Mouse (Mus musculus) intestine, embryonic 16.5 days (tissue): ENCODE results near the gene Hat1. TPM values are rescaled to one million over a fixed set of nuclear protein-coding genes. Genes with fewer than 3 reads are reported as not detected.

ENCODE experiments used
- ATAC-seq: fragments of 200-750 bp; cut with Nextera tagmentation; 2 replicates; pipeline ENCODE4 v1.8.0; 2017; ENCODE audit warnings: moderate TSS enrichment, moderate library complexity
- H3K27ac ChIP-seq: fragments of 300-500 bp; sonication (generic); 2 replicates; pipeline ENCODE4 v1.5.1; 2014; ENCODE audit warnings: mild to moderate bottlenecking, low read length
- H3K27me3 ChIP-seq: fragments of 300-500 bp; sonication (generic); replicated peaks from 2 replicates; pipeline ENCODE4 v1.6.1; 2014; ENCODE audit warnings: low read length, control low read depth, mixed read lengths; ENCODE audit not compliant: control insufficient read depth, insufficient read depth
- H3K36me3 ChIP-seq: fragments of 300-500 bp; sonication (generic); 2 replicates; pipeline ENCODE4 v1.6.1; 2014; ENCODE audit warnings: low read length, control low read depth; ENCODE audit not compliant: control insufficient read depth, insufficient read depth
- H3K4me1 ChIP-seq: fragments of 300-500 bp; sonication (generic); 2 replicates; pipeline ENCODE4 v1.6.1; 2014; ENCODE audit warnings: low read length, control low read depth, mixed read lengths; ENCODE audit not compliant: control insufficient read depth, insufficient read depth
- H3K4me2 ChIP-seq: fragments of 300-500 bp; sonication (generic); 2 replicates; pipeline ENCODE4 v1.6.1; 2014; ENCODE audit warnings: low read depth, low read length, control low read depth
- H3K4me3 ChIP-seq: fragments of 300-500 bp; sonication (generic); 2 replicates; pipeline ENCODE4 v1.5.1; 2014; ENCODE audit warnings: mild to moderate bottlenecking, low read length
- H3K9ac ChIP-seq: fragments of 300-500 bp; sonication (generic); 2 replicates; pipeline ENCODE4 v1.6.1; 2014; ENCODE audit warnings: low read depth, low read length
- H3K9me3 ChIP-seq: fragments of 300-500 bp; sonication (generic); 2 replicates; pipeline ENCODE4 v1.6.1; 2016; ENCODE audit warnings: low read length, control low read depth; ENCODE audit not compliant: control insufficient read depth
- WGBS: fragments of 180-500 bp; shearing (Covaris S2); extraction: QIAGEN DNeasy Blood & Tissue Kit; methylation state at CpG from one replicate; pipeline ENCODE4 v1.1.7; 2014; 5-methylcytosine and 5-hydroxymethylcytosine counted together
- polyA plus RNA-seq: library from polyadenylated mRNA; unstranded; fragments of >200 nt; fragmentation: Nextera tagmentation; extraction: Ambion mirVana; gene quantifications from 2 replicates; pipeline ENCODE4 v1.2.1, GENCODE M21; 2015

Gene Hat1
- polyA plus RNA-seq, 1 experiment from 2014 or later: 101 TPM

GRCm38 (mm10) chr2:71418760-71419280, 30.1 kb downstream of the Hat1 start:
- no peak for ATAC-seq
- 82% methylated on average over 3 of the region's 3 CpGs for WGBS
- no peaks in the 10 kb centered on the region; the same call in 1 of the 2 replicates for H3K36me3 ChIP-seq
- H3K27me3 ChIP-seq: no peaks in the 10 kb centered on the region
- H3K4me3 ChIP-seq: no peak overlapping the region
- no peak overlapping the region for H3K9ac ChIP-seq
- H3K9me3 ChIP-seq: no peaks in the 10 kb centered on the region
- H3K4me1 ChIP-seq: no peaks in the 10 kb centered on the region
- no peak overlapping the region for H3K27ac ChIP-seq
- no peak overlapping the region for H3K4me2 ChIP-seq

GRCm38 (mm10) chr2:71419408-71419807, 30.6 kb downstream of the Hat1 start:
- WGBS: 87% methylated on average over 3 of the region's 3 CpGs

GRCm38 (mm10) chr2:71420895-71421425, 32.2 kb downstream of the Hat1 start:
- no peaks in the 10 kb centered on the region for H3K9me3 ChIP-seq
- H3K36me3 ChIP-seq: no peaks in the 10 kb centered on the region; the same call in 1 of the 2 replicates
- H3K9ac ChIP-seq: no peak overlapping the region
- no peak overlapping the region for H3K4me2 ChIP-seq
- no peak overlapping the region for H3K4me3 ChIP-seq
- WGBS: 92% methylated on average over 9 of the region's 9 CpGs
- no peak for ATAC-seq
- no peaks in the 10 kb centered on the region for H3K4me1 ChIP-seq
- no peak overlapping the region for H3K27ac ChIP-seq
- H3K27me3 ChIP-seq: no peaks in the 10 kb centered on the region

More at GRCm38 (mm10) chr2:71419408-71419807, 30.6 kb downstream of the Hat1 start:
- Histone ChIP-seq H3K27ac (no peak overlapping the region), H3K9ac (no peak overlapping the region), H3K36me3 (no peaks in the 10 kb centered on the region; the same call in 1 of the 2 replicates), H3K4me2 (no peak overlapping the region), H3K9me3 (no peaks in the 10 kb centered on the region), H3K27me3 (no peaks in the 10 kb centered on the region), H3K4me3 (no peak overlapping the region), H3K4me1 (no peaks in the 10 kb centered on the region)
- no peak for ATAC-seq

- H3K9me3 ChIP-seq: no peaks in the 10 kb centered on the region
- no peaks in the 10 kb centered on the region for H3K27me3 ChIP-seq
- no peak overlapping the region for H3K4me2 ChIP-seq
- H3K4me3 ChIP-seq: no peak overlapping the region
- 73% methylated on average over 4 of the region's 4 CpGs for WGBS
- ATAC-seq: no peak
- no peaks in the 10 kb centered on the region for H3K4me1 ChIP-seq
- H3K36me3 ChIP-seq: no peaks in the 10 kb centered on the region; the same call in 1 of the 2 replicates
- no peak overlapping the region for H3K27ac ChIP-seq
- no peak overlapping the region for H3K9ac ChIP-seq
Measured at GRCm38 (mm10) chr2:71424545-71424944, 35.8 kb downstream of the Hat1 start.

- WGBS: 92% methylated on average over 3 of the region's 4 CpGs
- Histone ChIP-seq H3K4me2 (no peak overlapping the region), H3K9ac (no peak overlapping the region), H3K27me3 (no peaks in the 10 kb centered on the region), H3K27ac (no peak overlapping the region), H3K4me3 (no peak overlapping the region), H3K9me3 (no peaks in the 10 kb centered on the region), H3K36me3 (no peaks in the 10 kb centered on the region; the same call in 1 of the 2 replicates), H3K4me1 (no peaks in the 10 kb centered on the region)
- ATAC-seq: no peak
Measured at GRCm38 (mm10) chr2:71435440-71435839, 46.7 kb downstream of the Hat1 start.

GRCm38 (mm10) chr2:71443376-71443775, 54.6 kb downstream of the Hat1 start:
- no peak for ATAC-seq
- peaks cover 3% of the 10 kb centered on the region; the same call in 1 of the 2 replicates for H3K36me3 ChIP-seq
- H3K27ac ChIP-seq: no peak overlapping the region
- WGBS: 33% methylated on average over 2 of the region's 2 CpGs
- no peaks in the 10 kb centered on the region for H3K4me1 ChIP-seq
- H3K4me3 ChIP-seq: no peak overlapping the region
- no peak overlapping the region for H3K9ac ChIP-seq
- H3K27me3 ChIP-seq: no peaks in the 10 kb centered on the region
- H3K4me2 ChIP-seq: no peak overlapping the region
- H3K9me3 ChIP-seq: no peaks in the 10 kb centered on the region

- Histone ChIP-seq H3K27ac (no peak overlapping the region), H3K9me3 (no peaks in the 10 kb centered on the region), H3K27me3 (no peaks in the 10 kb centered on the region), H3K36me3 (peaks cover 3% of the 10 kb centered on the region; the same call in 1 of the 2 replicates), H3K9ac (no peak overlapping the region), H3K4me2 (no peak overlapping the region), H3K4me1 (no peaks in the 10 kb centered on the region), H3K4me3 (no peak overlapping the region)
- 60% methylated on average over 17 of the region's 17 CpGs for WGBS
- no peak for ATAC-seq
Measured at GRCm38 (mm10) chr2:71445536-71446196, 56.9 kb downstream of the Hat1 start.

- Histone ChIP-seq H3K36me3 (no peaks in the 10 kb centered on the region), H3K4me2 (no peak overlapping the region), H3K27me3 (no peaks in the 10 kb centered on the region), H3K4me3 (no peak overlapping the region), H3K4me1 (no peaks in the 10 kb centered on the region), H3K9me3 (no peaks in the 10 kb centered on the region), H3K27ac (no peak overlapping the region), H3K9ac (no peak overlapping the region)
- WGBS: 12% methylated on average over 2 of the region's 2 CpGs
- ATAC-seq: no peak
Measured at GRCm38 (mm10) chr2:71449604-71450003, 60.8 kb downstream of the Hat1 start.

GRCm38 (mm10) chr2:71451761-71452160, 63.0 kb downstream of the Hat1 start:
- Histone ChIP-seq H3K36me3 (no peaks in the 10 kb centered on the region), H3K9ac (no peak overlapping the region), H3K4me2 (no peak overlapping the region), H3K9me3 (no peaks in the 10 kb centered on the region), H3K4me1 (no peaks in the 10 kb centered on the region), H3K27ac (no peak overlapping the region), H3K4me3 (no peak overlapping the region), H3K27me3 (no peaks in the 10 kb centered on the region)
- ATAC-seq: no peak
- 62% methylated on average over 5 of the region's 5 CpGs for WGBS
